Mouse (Mus musculus): ENCODE data around the gene Zp3r.
"Not testable (repeated sequence)": the region's sequence is repeated elsewhere in the genome, so short reads cannot be mapped to it uniquely, and the experiment has no call there.

The Zp3r gene

GRCm38 (mm10) chr1:130629521-130629920 lies at the start of gene Zp3r:
TSS of gene Zp3r (minus strand) at chr1:130629621.
- no peak for DNase-seq (ENCODE audit: low spot score in 2 of 2)

- no peak for DNase-seq (ENCODE audit: low spot score in 2 of 2)
Observed at GRCm38 (mm10) chr1:130678551-130678950, 49.1 kb upstream of the Zp3r start.

DNA sequence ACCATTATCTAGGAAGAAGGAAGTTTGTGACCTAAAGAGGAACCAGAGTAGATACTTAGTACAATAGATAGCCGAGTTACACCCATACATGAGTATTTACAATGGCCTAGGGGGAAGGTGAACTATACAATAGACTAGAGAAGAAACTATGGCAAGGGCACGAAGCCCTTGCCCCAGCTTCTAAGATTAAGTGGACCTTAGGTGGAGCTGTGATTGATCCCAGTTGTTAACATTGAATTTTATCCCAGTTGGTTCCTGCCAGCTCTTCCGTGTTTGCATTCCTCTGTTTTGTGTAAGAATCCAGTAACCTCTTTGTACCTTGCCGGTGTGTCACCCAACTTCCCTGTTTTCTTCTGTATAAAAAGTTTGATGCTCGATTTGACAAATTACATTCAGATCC lies 34.2 kb upstream of the Zp3r start:
- not testable (repeated sequence) for DNase-seq (ENCODE audit: low spot score in 2 of 2)

DNA sequence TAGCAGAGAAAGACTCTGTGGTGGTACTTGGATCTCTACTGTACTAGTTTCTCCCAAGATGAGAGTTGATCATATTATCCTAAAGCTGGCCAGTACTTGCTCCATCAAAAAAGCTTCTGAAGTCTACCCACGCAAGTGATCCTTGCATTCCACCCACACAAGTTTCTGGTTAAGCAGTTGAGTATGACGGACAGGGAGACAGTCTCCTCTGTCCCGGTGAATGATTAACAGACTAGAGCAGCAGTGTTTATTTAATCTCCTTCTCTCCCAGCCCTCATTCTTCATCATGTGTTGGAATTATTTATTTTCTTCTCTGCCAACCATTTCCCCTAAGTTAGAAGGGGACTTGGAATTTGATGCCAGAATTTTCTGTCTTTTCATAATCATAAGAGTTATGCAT lies 32.0 kb upstream of the Zp3r start, which contains the start of gene C4bp:
C4bp (minus strand) TSS at position 179 of the 400 bp plus-strand sequence.
- DNase-seq (ENCODE audit: low spot score in 2 of 2), result no peak

- DNase-seq (ENCODE audit: low spot score in 2 of 2), result not testable (repeated sequence)
Observed at GRCm38 (mm10) chr1:130659641-130660040, 30.2 kb upstream of the Zp3r start.

GRCm38 (mm10) chr1:130644103-130644502 lies 14.7 kb upstream of the Zp3r start:
- DNase-seq (ENCODE audit: low spot score in 2 of 2), result no peak

DNA sequence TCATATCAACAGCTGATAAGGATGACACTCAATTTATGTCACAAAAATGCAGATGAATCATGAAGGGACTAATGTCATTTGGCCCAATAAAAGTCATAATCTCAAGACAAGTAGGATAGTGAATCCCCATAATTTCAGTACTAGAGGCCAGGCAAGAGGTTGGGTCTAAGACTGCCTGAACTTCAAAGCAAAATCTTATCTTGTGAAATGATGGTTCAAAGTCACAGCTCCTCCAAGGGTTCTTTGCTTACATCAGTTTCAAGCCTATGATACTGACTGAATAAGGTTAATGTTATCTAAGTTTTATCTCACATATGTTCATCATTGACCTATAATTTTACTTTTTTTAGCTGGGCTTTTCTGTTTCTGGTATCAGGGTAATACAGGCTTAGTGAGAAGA lies 11.5 kb upstream of the Zp3r start:
- DNase-seq (ENCODE audit: low spot score in 2 of 2), result no peak

DNA sequence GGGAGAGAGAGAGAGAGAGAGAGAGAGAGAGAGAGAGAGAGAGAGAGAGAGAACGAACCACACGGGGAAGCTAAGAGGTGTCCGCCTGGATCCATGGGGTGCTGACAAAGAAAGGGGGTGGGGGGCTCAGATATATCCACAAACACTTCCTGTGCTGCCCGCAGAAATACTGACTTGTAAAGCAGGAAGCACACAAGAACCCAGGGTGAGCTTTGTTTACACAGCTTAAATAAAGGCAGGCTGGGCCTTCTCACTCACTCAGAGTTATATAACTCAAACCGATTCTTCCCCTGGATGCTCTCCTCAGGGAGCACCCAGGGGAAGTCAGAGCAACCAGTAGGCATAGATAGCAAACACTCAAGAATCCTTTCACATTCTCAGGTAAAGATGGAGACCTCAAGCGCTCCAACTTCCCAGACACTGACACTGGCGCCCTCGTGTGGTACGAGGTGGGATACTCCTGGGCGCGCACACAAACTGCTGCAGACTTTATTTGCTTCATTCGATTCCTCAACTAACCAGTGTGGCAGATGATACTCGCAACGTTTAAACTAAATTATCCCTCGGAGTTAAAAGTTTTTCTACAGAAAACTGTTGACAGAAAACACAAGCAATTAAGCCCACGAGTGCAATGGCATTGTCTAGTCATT lies 4.5 kb upstream of the Zp3r start:
- peak; percentile 64 to 74 for DNase-seq (ENCODE audit: low spot score in 2 of 2)

DNA sequence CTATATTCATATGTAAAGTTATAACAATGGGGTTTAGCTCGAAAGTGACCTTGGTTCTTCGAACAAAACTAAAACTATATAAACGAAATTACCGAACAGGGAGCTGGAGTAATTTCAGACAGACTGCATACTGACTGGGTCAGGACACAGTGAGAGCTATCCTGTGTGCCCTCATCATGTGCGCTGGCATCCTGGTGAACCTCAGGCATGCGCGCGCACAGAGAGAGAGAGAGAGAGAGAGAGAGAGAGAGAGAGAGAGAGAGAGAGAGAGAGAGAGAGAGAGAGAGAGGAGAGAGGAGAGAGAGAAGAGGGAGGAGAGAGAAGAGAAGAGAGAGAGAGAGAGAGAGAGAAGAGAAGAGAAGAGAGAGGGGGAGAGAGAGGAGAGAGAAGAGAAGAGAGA lies 3.9 kb upstream of the Zp3r start:
- DNase-seq (ENCODE audit: low spot score in 2 of 2), result no peak

DNA sequence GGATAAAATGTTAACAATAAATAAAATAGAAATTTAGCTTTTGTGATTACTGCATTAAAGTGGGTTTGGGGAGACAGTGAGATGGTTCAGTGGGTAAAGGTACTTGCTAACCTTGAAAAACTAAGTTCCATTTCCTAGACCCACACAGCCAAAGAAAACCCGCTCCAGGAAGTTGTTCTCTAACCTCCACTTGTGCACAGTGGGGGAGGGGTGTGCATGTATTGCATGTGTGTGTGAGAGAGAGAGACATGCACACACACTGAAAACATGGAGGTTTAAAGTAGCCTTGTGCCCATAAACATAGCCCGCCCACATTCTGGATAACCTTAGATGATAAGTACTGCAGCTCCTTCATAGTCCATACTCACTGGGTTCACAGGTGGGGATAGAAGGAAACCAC lies 33.1 kb downstream of the Zp3r start:
- no peak for DNase-seq (ENCODE audit: low spot score in 2 of 2)

DNA sequence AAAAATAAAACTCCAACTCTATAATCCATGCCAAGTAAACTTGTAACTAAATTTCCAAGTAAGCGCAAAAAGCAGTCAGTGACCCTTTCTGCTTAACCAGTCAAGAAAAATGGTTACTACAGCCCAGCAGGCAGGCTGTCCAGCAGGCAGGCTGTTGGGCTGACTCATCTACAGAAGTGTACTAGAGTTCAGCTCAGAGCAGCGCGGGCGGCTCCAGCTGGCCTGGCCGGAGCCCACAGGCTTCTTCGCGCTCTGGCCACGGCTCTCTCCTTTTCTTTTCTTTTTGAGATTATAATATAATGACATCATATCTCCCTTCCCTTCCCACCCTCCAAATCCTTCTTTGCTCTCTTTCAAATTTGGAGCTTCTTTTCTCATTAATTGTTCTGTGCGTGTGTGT lies 40.8 kb downstream of the Zp3r start:
- DNase-seq (ENCODE audit: low spot score in 2 of 2), result no peak

DNA sequence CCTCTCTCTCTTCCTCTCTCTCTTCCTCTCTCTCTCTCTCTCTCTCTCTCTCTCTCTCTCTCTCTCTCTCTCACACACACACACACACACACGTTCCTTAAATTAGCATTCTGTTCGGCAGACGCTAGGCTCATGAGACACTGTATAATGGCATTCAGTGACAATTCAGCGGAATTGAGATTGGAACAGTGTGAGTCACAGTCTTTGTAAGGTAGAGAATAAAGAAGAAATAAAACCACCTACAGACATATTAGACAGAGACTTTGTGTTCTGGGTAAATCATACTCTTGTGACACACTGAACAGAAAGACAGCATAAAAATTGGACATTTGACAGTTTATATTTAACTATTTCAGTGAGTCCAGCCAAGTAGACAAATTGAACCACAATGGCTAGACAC lies 53.0 kb downstream of the Zp3r start:
- DNase-seq (ENCODE audit: low spot score in 2 of 2), result peak in 1 of 2 experiments; percentile 21

DNA sequence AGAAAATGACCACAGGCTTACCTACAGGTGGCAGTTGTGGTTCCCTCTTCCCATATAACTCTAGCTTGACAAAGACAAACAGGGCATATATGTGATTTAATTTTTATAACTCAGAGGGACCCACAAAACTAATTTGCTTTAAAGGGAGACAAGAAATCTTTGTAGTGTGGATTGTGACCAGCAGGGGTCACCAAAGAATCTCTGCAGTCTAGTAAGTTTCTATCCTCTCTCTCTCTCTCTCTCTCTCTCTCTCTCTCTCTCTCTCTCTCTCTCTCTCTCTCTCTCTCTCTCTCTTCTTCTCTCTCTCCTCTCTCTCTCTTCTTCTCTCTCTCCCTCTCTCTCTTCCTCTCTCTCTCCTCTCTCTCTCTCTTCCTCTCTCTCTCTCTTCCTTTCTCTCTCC lies 53.5 kb downstream of the Zp3r start:
- DNase-seq (ENCODE audit: low spot score in 2 of 2), result peak; percentile 63 to 66

DNA sequence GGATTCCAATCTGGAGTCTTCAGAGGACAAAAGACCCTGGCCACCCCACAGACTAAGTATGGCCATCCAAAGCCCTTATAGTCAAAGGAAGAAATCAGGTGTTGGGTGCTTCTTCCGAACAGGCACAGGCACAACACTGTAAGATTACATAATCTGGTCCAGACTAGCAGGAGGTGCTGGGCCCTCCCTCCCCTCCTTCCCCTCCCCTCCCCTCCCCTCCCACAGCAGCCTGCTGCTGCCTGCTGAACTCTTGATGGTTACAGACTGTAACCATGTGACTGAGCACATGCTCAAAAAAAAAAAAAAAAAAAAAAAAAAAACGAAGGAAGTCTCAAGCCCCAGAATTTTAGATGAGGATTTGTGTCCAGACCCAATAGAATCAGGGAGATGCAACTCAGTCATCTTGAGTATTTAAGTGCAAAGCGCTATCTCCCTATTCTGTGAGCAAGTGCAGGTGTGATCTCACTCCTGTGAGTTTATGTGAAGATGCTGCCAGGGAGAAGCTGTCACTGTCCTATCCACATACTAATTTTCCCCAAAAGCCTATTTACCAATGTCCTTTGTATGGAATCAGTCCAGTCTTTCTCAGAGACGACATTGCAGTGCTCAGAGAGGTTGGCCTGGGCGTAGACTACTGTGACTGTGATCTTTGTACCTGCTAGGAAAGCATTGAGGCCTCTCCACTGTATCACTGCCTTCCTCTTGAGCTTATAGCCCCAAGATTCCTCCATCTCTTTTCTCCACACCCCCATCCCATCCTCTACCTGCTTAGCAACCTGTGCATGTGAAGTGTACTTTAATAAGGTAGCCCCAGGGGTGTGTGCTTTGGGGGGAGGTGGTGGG lies 77.8 kb downstream of the Zp3r start:
- DNase-seq (ENCODE audit: low spot score in 2 of 2), result no peak

DNA sequence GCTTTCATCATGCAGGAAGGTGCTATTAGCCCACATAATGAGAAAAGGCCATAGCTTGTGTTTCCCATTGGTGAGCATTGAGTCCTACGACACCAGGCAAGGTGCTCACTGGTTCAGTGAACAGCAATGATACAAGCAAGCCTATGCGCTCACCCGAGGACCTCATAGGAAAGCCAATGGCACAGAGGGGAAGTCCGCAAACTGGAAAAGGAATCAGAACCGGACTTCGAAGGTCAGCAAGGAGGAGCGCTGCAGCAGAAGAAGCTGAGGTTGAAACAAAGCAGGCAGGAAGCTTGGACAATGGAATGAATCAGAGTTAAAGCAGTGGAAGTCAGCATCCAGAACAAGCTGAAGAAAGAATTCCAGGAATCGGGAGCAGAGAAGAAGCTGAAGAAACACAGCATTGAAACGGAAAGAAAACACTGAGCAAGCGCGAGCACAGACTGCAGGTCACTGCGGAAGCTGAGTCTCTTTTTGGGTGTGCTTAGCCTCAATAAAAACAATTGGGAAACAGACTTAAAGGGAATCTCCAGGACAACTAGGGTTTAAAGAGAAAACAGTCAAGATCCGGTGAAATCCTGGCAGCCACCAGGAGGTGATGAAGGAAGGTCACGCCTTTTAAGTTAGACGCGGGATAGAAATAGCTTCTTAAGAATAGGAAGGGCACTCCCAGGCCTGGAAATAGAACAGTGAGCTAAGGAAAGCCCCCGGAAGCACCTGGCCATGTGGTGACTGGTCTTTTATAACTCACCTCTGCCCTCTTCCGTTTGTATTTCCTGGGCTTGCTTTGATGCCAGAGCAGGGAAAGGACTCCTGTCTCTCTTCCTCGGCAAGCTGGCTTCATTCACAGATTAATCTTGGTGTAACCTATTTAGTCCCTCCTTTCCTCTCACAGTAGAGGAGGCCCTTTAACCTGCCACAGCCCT lies 78.9 kb downstream of the Zp3r start:
- no peak for DNase-seq (ENCODE audit: low spot score in 2 of 2)

DNA sequence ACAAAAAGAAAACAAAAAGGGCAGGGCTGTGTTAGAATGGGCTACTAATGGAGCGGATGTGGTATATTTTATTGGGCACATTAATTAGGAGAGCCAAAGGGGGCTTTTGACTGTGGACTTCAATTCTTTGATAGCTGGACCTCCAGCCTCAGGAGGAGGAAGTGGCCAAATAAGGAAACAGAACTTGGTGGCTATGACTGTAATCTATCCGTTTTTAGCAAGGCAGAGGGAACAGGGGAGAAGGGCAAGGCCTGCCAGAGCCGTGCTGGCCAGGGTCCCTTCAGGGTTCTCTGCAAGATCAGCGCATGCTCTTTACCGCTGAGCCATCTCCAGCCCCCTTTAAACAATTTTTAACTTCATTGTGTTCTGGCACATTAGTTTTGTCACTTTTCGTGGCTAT lies 79.7 kb downstream of the Zp3r start:
- DNase-seq (ENCODE audit: low spot score in 2 of 2), result no peak

GRCm38 (mm10) chr1:130549160-130549559 lies 80.3 kb downstream of the Zp3r start:
- no peak for DNase-seq (ENCODE audit: low spot score in 2 of 2)

GRCm38 (mm10) chr1:130547674-130548429 lies 81.6 kb downstream of the Zp3r start:
- DNase-seq (ENCODE audit: low spot score in 2 of 2), result peak; percentile 52 to 58
